Mouse (Mus musculus) neural tube, embryonic 10.5 days (tissue): ENCODE results near the gene 0610040J01Rik.

Experiments
- DNase-seq: peaks from one replicate; pipeline ENCODE4 v3.0.0-alpha.2; 2017; ENCODE audit warnings: low spot score; ENCODE audit errors: extremely low spot score

0610040J01Rik gene

DNA sequence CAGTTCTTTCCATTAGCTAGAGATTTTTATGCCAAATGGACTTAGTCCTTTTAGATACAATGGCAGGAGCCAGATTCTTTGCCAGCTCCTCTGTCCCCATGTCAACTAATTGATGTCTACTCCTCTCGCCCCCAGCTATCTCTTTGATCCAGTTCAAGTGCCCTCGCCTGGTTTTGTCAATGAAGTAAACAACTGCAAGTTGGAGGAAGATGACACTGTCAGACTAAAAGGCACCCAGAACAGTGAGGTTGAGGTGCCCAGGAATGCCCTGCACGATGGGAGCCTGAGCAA, 85.6 kb downstream of the 0610040J01Rik start:
- no peak for DNase-seq

DNA sequence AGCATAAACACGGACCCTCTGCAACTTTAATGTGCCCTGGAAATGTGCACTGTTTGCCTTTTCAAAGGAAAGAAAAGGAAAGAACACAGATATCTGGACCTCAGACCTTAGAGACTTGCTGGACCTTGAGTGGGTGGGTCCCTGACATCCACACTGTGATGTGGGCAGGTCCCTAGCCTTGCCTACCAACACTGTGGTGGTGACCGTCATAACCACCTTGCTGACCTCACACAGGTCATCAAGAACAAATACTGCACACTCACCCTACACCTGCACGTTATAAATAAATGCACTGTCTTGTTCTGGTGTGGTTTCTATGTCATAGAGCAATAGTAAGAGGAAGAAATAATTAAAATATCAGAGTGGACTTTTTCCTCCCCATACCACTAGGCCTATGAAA, 91.2 kb downstream of the 0610040J01Rik start:
- DNase-seq: no peak

DNA sequence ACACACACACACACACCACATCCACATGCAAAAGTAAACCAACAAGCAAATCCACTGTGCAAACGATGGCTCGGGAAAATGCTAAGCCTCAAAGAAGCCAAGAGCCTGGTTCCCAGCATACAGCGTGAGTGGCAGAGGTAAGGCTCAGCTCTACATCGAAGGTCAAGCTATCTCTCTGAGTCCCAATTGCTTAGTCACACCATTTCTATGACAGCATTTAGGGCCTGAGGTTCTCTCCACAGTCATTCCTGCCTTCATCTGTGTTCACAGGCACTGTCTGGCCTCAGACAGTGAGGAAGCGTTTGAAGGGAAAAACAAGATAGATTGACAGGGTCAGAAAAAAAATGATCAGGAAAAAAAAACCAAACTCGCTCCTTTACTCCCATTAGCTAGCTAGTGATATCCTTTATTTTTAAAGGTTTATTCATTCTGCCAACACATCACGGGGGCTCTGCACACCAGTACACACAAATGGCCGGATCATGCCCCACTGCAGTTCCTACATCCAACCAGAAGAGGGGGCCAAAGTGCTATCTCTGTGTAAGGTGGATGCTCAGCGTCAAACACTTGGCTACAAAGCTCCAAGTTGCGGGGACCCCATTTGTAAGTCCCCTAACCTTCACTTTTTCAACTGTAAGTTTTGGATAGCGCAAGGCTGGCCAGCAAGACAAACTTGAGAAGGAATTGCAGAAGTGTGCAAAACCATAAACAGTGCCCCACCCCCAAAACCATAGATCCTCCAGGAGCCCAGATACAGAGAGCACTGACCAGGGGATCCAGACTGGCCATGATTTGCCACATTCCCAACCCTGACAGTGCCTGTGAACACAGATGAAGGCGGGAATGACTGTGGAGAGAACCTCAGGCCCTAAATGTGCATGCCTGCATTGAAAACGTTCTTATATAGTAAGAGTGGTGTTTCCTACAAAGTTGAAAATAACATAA, 94.3 kb downstream of the 0610040J01Rik start:
- DNase-seq: peak; percentile 84

DNA sequence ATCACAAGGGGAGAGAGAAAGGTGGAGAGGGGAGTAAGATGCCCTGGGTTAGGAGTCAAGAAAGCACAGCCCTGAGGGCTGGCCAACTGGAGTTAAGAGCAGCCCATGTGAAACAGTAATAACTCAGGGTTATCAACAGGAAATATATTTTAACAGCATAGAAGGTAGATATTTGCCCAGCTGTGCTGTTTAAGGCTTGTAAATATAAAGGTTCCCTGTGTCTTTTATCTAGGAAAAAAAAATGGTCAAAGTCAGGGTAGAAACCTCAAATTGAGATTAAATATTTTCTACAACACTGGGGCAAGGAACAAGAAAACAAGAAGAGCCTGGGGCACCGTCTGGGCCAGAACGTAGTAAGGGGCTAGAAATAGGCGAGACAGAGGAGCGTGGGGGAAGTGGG, 95.3 kb downstream of the 0610040J01Rik start:
- DNase-seq: no peak

DNA sequence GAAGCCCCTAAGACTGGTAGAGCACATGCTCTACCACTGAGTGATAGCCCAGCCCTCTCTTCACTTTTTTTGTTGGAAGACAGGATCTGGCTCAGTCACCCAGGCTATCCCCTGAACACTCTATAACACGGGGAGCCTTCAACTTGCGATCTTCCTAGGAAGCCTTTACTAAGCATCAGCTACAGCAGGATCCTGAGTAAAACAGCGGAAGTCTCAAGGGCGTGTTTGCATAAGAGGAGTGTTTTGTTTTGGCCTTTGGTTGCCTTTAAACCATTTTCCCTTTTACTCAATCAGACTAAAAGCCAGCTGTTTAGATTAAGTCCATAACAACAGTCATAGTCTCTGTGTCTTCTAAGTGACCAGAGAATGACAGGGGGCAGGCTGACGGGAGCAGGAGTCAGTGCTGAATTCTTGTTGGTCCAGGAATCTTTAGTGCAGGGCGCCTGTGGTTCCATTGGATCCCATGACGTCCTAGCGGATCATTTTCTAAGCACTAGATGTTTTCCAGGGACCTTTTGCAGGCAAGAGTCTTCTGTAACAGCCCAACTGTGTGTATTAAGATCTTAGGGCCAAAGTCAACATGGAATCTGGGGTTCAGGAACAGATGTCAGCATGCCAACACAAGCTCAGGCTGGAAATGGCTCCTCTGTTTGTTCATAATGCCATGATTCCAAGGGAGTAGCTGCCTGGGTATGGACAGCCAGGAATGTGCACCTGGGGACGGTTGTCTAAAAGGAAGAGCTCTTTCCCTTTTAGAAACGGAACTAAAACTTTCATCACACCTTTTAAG, 98.2 kb downstream of the 0610040J01Rik start:
- DNase-seq: no peak

DNA sequence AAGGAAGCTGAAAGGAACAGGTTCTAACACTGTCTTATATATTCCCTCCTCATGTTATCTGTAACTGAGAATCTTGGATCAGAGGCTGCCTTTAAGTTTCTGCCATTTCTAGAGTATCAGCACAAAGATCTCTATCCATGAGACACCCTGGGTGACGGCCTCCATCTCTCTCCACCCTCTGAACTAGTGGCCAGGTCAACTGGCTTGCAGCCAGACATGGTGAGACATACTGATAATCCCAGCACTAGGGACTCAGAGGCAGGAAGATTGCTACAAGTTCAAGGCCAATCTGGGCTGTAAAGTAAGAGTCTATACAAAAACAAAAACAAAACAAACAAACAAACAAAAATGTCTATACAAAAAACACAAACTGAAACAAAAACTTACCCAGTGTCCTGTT, 102.7 kb downstream of the 0610040J01Rik start:
- DNase-seq: no peak

DNA sequence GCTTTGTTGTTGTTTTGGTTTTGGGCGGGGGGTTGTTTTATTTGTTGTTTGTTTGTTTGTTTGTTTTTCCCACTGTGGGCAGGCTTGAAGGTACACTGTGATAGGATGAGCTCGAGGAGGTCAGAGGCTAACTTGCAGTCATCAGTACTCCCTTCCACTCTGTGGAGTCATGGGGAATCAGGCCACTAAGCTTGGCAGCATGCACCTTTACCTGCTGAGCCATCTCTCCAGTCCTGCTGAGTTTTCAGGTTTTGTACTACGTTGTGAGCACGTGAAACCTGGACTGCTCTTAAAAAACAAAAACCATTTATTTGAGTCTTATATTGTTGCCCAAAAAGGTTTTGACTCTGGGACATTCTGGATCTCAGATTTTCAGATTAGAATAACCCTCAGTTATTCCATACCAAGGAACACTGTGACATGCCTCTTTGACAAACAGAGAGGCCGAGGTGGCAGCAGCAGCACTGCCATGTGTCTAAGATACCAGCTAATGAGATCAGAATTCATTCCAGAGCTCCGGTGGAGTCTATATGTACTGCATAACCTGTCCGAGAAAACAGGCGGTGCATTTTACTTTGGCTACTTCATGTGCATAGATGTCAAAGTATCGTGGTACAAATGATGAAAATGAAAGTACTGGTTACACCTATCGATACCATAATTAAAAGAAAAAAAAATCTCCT, 104.4 kb downstream of the 0610040J01Rik start:
- DNase-seq: no peak

DNA sequence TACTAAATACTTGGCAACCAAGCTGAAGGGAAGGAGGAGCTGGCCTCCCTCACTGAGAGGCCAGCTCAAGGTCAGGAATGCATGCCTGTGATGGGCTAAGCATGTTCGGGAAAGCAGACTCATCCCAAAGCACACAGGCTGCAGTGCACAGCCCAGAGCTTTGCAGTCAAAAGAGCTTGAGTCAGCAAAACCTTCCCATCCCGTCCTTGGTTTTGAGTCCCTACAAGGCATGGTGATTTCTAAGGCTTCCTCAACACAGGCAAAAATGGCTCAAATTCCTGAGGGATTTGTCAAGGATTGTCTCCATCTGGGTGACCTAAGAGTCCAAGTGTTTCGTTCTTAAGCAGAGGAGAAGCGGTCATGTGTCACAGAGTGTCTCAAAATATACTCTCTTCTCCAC, 106.0 kb downstream of the 0610040J01Rik start:
- DNase-seq: no peak

DNA sequence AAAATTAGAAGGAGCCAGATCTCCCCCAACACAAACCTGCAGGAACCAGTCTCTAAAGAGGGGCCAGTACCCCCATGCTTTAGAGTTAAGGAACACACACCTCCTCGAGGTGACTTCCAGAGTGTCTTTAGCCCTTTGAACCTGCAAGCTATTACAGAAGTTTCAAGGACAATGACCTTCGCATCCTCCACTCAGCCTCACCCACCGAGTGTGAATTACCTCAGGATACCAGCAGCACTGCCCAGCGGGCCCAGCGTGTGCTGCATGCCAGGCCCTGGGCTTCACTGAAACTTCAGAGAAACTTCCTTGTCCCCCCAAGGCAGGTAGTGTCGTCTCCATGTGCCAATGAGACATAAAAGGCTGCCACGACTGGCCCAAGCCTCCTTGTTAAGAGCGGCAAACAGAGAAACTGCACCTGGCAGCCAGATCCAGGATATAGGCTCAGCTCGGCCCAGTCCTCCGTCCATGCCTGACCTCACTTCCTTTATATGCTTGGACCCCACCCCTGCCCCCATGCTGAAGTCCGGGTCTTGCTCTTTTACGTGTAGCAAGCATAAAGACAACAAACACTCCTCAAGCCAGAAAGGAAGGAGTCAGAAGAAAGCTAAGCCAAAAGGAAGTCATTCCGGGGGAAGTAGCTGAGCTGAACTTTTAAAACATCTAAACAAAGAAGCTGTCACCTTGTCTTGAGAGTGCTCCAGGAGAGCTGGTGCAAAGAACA, 111.3 kb downstream of the 0610040J01Rik start:
- no peak for DNase-seq

DNA sequence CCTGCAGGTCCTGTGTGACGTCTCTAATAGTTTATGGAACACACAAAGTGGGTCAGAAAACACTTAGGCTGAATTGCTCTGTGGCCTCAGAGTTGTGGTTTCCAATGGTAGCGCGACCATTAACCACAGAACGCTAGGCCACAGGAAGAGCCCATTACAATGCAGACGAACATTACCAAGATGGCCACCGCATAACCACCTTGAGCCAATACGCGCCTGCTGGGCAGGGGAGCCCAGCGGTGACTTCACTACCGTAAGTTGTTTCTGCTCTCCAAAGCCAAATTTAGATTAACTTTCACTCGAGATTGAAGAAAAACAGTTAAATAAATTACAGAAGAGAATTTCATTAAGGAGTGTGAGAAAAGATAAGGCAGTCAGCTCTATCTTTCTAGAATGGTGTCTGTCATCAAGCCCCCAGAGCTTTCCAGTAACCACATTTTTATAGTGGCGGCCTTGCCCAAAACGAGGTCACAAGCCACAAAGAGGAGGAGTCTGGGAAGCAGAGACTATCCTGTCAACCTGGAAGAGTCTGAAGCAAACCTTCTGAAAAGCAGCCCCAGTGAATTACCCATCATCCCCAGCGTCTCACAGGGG, 113.0 kb downstream of the 0610040J01Rik start:
- DNase-seq: no peak

DNA sequence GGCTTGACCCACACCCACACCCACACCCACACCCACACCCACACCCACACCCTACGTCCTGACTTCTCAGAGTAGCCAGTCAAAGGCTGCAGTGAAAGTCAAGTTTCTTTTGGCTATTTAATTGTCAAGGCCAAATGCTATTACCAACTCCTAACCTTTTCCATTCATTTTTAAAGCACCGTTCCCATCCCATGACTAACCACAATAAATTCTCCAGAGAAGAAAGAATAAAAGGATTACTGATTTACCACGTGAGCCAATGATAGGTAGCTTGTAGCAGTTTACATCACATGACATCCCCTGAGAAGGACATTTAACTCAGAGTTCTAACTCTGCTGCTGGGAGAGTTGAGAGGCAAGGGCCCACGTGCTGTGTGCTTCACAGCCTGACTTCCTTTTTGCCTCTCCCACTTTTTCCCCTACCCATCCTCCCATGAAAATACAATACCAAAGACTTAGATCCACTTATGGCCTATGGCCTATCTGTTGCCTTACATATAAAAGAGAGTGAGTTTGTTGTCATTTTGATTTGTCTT, 118.7 kb downstream of the 0610040J01Rik start:
- DNase-seq: no peak

DNA sequence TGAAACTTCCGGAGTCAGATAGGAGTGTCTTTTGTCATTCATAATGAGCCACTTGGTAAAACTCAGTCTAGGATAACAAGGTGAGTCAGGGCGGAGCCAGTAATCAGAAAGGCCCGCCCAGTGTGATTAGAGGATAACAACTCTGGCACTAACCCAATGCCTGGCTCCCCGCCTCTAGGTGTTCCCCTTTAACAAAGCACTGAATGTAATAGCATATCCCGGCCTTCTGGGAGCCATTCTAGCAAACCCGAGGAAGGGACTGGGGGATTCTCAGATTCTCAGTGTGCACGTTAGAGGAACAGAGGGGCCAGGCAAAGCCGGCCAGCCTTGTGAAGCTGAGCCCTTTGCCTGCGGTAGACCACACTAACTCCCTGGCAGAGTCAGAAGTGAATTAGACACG, 120.7 kb downstream of the 0610040J01Rik start:
- no peak for DNase-seq

DNA sequence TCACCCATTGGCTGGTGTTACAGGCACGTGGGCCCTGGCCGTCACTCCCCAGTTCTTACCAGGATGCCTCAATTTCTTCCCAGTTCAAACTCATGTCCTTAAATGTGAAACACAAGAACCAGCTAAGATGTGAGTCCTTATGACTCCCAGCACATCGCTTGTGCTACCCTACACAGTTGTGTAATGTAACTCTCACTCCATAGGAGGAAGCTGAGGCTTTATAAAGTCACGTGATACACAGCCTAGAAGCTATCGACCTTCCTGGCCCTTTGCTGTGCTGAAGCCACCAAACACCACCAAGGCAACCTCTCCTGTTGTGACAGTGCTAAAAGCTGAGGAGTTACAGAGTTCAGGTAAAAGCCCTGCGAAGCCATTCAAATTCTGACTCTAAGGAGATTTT, 123.4 kb downstream of the 0610040J01Rik start:
- no peak for DNase-seq

DNA sequence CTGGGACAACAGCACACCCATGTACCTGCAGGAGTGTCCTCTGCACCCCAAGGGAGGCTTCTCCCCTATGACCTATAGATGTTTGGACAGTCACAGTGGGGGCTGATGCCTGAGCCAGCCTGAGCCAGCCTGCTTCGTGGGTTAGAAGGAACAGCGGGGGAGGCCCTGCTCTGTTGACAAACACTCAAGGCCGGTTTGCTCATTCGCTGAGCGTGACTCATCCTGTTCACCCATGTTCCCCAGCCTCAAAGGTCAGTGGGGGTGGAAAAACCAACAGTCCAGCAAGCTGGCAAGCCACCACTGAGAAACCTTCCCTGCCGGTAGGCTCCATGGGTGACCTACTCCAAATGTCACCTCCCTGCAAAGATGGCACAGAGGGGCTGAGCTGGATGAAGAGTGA, 124.6 kb downstream of the 0610040J01Rik start:
- no peak for DNase-seq

DNA sequence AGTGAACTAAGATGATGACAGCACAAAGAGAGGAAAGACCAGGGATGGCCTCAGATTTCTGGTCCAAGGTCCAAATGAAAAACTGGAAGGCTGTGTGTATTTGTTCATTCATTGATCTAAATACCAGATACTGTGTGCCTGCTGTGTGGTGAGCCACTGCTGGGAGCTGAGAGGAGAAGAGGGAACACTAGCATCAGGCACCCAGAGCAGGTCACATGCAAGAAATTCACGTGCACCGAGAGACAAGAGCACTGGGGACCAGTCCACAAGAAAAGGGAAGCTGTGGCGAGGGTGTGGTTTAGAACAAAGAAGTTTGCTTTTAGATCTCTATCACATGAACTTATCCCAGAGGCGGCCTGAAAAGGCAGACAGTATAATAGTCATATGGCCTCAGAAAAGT, 126.4 kb downstream of the 0610040J01Rik start:
- no peak for DNase-seq

DNA sequence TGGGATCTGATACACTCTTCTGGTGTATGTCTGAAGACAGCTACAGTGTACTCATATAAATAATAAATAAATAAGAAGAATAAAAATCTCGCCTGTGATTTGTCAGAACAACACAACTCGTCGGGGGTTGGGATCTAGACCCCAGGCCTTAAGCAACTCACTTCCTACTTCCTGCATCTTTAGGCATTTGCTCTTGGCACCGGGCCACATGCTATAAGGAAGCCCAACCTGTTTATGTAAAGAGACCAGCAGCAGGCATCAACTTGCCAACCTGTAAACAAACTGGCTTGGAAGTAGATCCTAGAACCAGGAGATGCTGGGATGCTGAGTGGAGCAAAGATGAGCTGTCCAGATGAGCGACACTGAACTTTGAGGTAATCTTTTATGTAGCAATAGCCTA, 129.7 kb downstream of the 0610040J01Rik start:
- DNase-seq: no peak

DNA sequence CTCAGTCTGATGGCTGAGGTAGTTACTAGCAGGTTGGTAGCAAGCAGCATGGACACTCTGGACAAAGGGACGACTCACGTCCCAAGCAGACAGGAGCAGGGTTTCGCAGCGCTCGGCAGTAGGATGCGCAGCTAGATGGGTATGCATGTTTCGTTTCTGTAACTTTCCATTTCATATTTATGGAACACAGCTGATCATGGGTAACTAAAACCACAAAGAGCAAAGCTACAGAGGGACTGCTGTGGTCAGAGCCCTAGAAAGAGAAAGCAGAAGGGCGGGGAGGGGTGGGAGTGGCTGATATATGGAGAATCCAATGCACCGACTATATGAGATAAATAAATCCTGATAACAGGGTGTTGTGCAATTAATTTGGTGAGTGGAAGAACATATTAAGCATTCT, 131.1 kb downstream of the 0610040J01Rik start:
- no peak for DNase-seq

DNA sequence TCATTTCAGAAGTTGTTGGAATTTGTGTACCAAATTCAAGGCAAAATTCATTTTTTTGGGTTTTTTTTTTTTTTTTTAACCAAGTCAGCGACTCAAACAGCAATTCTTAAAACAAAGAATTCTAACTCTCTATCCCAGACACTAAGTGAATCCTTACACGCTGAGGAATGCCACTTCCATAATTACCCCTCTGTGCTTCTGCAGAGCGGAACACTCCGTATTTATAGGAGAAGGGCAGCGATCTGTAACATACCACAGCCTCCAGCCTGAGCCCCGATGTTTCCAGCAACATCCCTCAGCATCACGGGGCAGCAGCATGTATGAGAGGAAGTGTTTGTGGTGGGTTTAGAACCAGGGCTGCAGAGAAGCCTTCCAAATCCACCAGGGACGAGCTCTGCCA, 135.4 kb downstream of the 0610040J01Rik start:
- no peak for DNase-seq

DNA sequence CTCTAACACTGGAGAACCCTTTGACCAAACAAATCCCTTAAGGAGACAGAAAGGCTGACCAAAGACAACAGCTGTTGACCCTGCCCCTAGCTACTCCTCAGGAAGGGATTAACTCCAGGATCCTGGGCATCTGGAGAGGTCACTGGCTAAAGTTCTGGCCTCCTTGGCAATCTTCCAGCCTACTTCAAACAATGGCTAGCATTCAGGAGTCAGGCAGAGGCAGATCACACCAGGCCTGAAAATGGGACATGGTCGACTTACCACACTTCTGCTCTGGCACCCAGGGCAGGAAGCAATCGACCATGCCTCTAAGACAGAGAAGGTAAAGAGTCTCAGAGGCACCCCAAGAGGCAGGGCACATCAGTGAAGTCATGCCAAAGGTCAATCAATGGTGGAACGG, 137.0 kb downstream of the 0610040J01Rik start:
- DNase-seq: peak; percentile 43
